Mouse (Mus musculus): ENCODE measurements around the gene Ncam1.

- TF ChIP-seq CTCF (IDR thresholded peaks at IDR 0.05; ENCODE audit: borderline replicate concordance, control insufficient read depth, extremely low read depth, insufficient read depth, low read length, poor library complexity) (no peak), POLR2A (IDR thresholded peaks at IDR 0.05; ENCODE audit: control insufficient read depth, extremely low read depth, insufficient read depth, low read length, poor library complexity) (no peak)
Observed at GRCm38 (mm10) chr9:49618266-49618665, 180.5 kb downstream of the Ncam1 start.

Data from thymus, adult 2 months (tissue).